Mouse (Mus musculus): ENCODE data around the gene 4930452B06Rik. TPM values are rescaled to one million over a fixed set of nuclear protein-coding genes. Genes with fewer than 3 reads are reported as not detected.
"Not testable (repeated sequence)": the region's sequence is repeated elsewhere in the genome, so short reads cannot be mapped to it uniquely, and the experiment has no call there.

4930452B06Rik gene
- under 1 TPM; 0.52 to 0.59 TPM for total RNA-seq (2021)
- polyA plus RNA-seq (2012; rRNA removed): 0.18 and 0.22 TPM in 2 replicates
- long read RNA-seq: 0 reads

DNA sequence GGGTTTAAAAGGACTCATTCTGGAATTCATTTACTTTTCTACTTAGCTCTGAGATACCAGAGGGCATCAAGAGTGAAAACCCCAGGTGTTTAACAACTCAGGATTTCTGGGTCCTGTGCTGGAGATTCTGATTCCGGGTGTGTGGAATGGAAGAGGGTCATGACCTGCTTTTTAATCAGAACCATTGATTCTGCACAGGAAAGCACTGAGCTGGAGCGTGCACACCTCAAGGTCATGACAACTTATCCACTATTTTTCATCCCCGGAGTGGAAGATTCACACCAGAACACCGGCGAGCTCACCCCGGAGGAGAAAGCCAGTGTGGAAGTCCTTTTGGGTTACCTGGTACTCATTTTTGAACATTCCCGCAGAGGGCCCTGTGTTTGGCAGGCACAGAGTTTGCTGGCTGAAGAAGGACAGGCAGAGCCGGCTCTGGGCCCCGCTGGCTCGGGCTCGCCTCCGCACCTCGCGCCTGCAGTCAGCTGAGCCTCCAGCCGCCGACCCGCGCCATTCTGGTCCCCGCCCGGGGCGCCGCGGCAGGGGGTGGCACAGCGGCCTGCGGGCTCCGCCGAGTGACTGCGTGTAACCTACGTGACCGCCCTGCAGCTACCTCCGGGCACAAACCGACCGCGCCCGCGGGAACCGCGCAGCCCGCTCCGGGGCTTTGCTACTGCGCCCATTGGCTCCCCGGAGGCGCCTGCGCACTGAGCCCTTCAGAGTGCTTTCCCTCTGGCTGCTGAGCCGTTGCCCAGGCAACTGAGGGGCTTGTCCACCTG lies at the start of gene 4930452B06Rik:
4930452B06Rik (minus strand) TSS at position 605 of the 776 bp plus-strand sequence.
- peak; percentile 74 for DNase-seq

DNA sequence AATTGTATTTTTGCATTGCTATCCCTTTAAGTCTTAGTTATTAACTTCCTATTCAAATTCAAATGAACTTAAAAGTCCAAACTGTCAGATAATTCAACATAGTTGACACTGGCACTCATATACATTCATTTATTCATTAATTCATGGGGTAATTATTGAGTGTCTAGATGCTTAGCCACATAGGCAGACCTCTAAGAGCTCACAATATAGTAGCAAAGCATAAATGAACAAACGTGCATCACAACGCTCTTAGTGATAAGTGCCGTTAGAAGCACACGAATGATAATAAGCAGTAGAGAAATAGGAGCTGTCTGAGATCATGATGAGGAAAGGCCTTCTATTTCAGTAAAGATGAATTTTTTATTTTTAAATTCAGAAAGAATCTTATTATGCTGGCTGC lies 46.6 kb upstream of the 4930452B06Rik start:
- DNase-seq: no peak

DNA sequence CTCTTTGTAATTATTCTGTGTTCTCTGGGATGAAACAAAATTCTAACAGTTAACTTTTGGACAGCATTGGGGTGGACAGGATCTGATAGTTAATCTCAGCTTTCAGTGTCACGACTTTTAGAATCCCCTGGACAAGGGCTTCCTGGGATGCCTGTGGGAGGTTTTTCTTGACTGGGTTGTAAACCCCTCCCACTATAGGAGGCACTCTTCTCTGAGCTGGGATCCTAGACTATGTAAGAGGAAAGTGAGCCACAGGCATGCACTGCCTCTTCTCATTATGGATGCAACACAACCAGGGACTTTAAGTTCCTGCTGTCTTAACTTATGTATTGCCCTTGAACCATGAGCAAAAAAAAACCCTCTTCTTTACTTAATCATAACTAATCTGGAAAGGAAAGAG lies 23.4 kb upstream of the 4930452B06Rik start:
- no peak for DNase-seq

DNA sequence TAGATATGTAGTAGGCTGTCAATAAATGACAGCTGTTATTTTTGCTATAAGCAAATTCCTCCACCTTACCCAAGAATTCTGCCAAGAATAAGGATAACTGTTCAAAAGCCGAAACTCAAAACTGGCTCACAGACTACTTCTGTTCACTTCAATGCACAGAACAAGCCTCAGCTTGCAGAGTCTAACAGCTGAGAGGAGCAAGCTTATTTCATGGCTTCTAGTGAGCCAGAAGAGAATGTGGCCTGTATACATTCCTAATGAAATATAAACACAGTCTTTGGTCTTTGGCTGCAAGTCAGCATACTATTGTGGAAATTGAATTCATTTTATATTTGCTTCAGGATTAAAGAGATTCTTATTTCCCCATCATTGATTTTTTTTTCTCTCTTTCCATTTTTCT lies 22.4 kb upstream of the 4930452B06Rik start:
- DNase-seq: no peak

DNA sequence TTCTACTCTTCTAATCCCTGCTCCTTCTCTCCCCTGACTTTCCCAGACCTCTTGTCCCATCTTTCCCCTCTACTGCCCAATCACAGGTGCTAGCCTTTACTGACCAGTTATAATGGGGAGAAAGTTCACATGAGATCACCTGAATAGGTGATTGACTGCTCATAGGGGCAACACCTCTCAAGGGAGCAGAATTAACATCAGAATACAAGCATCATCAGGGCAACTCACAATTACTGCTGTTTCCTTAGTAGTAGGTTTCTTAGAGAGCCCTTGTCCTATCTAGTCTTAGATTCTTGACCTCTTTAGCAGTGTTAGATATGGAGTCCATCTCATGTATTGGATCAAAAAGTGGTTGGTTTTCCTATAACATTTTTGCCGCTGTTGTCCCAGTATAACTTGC lies 20.1 kb upstream of the 4930452B06Rik start:
- no peak for DNase-seq

DNA sequence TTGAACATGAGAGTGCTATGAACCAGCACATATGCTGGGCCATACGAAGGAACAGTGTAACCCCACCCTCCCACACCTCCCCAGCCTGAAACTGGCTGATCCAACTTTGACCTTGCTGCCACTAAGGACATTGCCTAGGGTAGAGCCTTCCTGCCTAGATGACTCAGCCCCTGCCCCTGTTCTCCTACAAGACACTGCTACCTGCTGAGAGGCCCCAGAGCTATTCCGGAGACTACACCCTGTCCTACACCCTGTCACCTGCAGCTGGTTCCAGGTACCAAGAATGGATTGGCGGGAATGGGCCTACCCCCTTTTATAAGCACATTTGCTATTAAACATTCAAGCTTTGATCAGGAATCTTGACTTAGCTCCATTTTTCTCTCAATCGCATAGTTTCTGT lies 13.9 kb upstream of the 4930452B06Rik start:
- DNase-seq: no peak

DNA sequence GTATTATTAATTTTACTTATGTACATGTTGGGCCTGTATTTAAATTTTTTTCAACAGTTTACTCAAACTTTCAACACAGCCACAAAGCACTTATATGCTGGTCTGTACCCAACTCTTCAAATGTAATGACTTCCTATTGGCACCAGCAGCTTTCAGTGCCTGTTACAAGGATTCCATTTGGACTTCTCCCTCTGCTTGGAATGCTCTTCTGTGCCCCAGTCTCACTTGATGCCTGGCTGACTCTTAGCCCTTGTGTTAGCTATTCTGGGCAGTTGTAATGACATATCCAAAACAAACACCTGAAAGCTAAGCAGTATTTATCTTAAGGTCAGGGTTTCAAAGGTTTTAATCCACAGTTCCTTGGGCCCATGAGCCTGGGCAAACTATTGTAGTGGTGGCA lies 5.7 kb downstream of the 4930452B06Rik start:
- no peak for DNase-seq

DNA sequence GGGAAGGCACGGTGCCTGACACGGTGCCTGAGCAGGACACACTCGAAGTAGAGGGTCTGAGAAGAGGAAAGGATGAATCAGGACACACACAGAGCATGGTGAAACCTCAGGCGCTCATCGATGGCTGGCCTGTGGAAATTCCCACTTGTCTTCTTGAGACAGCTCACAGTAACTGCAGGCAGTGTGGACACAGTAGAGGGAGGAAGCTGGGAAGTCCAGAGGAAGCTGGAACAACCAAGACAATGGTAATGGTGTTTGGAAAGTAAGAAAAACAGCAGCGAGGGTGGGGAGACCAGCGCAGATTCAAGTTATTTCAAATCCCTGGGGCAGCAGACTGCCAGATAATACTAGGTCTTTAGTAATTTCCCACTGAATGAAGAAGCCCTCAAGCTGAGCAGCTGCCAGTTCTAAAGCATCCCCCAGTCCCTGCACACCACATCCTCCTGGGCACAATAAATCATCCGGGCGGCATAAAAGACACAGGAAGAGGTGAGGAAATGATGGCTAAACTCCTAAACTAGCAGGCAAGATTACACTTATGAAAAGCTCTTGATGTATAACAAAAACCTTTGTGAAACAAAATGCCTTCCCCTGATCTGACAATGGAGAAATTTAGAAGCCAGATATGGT lies 24.3 kb downstream of the 4930452B06Rik start:
- peak; percentile 8 for DNase-seq

DNA sequence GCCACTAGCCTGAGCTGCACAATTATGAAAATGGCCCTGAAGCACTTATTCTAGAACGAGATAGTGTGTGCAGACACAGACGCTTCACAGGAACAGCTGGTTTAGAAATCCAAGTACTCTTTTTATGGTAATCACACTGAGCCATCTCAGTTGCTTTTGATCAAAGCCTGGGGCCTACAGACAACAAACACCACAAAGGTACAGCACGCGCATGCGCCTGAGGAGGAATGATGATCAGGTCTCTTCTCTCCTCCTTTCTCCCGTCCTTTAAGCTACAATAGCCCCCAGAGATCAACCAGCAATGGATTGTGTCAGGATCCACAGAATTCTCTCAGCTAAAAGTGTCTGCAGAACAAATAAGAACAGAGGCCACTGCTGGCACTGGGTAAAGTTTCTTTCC lies 33.8 kb downstream of the 4930452B06Rik start:
- DNase-seq: no peak

DNA sequence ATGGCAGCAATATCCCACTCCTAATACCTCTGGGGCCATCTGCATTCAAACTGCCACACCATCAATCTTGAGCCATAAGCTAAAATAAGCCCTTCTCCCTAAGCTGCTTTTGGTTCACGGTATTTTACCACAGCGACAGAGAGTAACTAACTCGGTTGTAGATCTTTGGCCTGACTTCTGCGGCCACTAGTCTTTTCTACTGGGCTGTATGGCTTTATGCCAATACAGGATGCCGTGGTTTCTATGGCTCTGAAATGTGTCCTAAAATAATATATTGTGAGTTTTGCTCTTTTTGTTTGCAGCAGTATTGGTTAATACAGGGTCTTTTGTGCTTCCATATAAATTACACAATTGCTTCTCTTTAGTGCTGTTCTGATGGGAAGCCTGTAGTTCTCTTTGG lies 37.6 kb downstream of the 4930452B06Rik start:
- no peak for DNase-seq

DNA sequence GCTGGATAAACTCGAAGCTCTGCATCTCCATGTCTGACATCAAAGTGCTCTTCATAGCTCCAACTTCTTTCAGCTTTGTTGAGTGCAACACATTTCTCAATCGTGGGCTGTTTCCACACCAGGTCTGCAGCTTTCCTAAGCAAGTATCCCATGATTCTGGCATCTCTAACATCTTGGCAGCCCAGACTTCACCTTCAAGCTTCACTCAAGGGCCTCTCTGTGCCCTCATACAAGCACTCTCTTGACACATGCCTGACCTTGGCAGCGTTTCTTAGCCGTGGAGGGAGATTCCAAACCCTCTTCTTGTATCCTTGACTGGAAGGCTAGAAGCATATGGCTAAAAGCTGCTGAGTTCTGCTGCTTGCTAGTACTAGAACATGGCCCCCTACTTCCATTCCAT lies 38.6 kb downstream of the 4930452B06Rik start:
- no peak for DNase-seq

DNA sequence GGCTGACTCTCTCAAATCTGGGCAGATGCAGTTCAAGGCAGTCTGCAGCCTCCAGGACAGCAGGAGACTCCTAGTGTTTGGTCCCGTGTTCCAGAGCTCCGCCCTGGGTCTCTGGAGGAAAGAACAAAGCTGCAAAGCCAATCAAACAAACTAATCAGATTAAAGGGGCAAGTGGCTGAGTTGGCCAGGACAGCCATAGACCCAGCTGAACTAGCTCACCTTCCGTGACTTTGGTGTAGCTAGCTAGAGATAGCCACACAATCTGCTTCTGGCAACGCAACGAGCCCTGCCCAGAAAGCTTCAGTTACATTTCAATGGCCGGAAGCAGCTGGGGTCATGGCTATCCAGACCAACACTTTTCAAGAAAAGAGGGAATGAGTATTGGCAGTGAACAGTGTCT lies 44.9 kb downstream of the 4930452B06Rik start:
- DNase-seq: no peak

DNA sequence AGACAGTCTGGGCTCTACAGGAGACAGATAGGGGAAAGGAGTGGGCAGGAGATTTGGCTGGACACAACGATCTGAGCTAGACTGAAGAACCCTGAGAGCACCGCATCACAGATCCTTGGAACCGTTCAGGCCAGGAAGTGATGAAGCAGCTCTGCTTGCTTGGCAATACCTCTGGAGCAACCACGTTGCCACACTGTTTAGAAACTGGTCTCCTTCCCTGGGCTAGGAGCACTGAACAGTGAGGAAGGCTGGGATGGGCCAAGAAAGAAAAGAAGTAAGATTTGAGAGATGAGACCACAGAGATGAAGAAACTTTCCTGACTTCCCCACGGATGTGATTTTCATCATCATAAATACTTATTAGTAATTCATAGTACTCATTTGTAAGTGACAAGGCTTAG lies 45.5 kb downstream of the 4930452B06Rik start:
- no peak for DNase-seq

DNA sequence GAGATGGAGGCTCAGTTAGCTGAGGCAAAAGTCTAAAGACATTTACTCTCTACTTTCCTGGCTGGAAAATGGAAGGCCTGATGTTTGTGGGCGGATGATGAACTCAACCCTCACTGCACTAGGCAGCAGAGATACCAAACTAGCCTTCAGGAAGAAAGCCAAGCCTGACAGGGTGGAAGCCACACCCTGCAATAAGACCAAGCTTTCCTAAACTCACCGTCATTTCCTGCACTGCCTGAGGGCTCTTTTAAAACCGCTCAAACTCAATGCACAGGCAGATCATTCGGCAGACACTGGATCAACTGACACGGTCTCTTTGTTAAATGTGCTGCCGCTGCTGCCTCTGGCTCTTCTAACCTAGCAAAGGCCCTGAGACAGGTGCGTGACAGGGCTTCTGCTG lies 50.4 kb downstream of the 4930452B06Rik start:
- DNase-seq: no peak

DNA sequence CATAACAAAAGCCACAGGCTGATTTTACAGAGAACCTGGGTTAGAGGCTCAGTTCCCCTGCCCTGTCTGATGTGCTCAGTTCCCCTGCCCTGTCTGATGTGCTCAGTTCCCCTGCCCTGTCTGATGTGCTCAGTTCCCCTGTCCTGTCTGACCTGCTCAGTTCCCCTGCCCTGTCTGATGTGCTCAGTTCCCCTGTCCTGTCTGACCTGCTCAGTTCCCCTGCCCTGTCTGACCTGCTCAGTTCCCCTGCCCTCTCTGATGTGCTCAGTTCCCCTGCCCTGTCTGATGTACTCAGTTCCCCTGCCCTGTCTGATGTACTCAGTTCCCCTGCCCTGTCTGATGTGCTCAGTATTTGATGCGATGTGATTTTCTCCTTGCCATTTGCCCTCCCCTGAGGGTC lies 51.6 kb downstream of the 4930452B06Rik start:
- DNase-seq: not testable (repeated sequence)

DNA sequence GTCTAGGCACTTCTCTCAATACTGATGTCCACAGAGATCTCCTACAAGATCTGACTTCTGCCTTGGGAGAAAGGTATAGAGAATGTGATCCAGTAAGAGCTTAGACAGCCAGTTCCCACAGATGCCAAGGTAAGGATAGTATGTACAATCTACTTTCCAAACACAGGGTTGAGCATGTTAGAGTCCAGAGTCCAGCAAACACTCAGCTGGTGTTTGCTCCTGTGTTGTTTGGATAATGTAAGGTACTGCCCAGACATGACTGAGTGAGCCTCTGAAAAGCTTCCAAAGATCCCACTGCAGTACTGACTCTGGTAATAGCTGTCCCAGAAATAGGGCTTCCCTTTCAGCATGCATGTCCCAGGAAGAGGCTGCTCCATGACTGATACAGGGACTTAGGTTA lies 54.0 kb downstream of the 4930452B06Rik start:
- DNase-seq: no peak

DNA sequence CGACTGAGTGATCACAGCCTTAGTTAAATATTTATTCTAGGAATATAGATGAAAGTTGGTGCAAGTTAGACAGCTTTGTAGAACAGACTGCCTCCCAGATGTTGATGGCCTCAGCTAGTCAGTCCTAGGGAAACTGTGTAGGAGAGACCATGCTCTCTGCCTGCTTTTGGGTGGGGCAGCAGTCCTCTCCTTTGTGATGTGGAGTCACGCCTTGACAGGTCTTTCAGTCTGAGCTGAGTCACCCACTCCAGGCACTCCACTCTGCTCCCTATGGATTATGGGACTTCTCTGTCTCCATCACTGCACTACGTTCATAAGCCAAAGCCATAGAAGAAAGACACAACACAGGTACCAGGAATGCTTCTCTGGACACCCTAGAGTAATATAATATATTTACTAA lies 55.9 kb downstream of the 4930452B06Rik start:
- DNase-seq: no peak

DNA sequence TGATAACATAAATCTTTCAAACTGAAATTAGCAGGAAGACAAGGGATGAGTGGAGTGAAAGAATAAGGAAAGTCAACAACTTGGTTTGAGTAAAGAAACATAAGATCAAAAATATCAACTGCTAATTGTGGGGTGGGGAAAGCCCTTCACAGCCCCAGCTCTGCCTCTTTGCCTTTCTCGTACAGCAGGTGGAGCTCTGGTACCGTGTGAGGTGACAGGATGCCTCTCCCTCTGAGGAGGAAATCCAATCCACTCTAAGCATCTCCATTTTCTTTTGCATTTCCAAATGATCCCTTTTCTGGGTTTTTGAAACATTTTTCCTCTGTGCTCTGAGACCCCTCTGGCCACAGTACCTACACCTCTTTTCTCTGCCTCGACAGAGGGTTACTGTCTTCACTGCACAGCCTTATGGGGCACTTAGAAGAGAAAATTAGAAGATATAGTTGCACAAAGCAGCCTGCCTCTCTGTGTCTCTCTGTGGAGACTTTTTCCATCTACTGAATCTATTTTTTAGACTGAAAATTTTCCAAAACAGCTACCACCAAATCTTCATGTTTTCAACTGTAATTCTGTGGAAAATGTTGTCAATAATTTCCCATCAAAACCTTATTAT lies 57.4 kb downstream of the 4930452B06Rik start:
- peak; percentile 39 for DNase-seq

DNA sequence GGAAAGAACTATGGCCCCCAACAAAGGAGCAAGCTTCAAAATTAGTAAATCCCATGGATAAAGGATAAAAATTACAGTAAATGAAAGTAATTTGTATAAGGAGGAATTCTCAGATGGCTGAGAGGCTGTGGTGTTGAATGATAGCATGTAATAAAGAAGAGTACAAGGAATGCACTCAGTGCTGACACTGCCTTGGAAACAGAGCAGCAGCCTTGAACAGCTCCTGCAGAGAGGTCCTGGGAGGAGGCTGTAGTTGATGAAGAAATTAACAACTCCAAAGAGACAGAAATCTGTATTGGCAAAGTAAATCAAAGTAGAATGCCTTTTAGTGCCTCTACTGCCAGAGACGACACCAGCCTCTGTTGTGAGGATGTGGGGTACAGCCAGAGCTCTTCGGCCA lies 61.1 kb downstream of the 4930452B06Rik start:
- no peak for DNase-seq

DNA sequence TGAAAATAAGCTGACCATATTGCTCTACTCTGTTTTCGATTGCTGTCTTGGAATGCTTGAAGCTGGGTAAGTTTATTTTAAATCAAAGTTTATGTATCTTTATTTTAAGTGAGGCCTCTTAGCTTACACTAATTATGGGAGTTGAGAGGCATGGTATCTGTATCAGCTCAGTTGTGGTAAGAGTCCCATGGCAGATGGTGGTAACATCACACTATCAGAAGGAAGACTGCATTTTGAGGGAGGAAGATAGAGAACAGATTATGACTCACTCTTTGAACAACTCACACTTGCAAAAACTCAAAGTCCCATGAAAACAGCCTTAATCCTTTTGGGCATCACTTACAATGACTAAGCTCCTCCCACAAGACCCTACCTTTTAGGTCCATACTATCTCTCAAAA lies 81.0 kb downstream of the 4930452B06Rik start:
- no peak for DNase-seq

DNA sequence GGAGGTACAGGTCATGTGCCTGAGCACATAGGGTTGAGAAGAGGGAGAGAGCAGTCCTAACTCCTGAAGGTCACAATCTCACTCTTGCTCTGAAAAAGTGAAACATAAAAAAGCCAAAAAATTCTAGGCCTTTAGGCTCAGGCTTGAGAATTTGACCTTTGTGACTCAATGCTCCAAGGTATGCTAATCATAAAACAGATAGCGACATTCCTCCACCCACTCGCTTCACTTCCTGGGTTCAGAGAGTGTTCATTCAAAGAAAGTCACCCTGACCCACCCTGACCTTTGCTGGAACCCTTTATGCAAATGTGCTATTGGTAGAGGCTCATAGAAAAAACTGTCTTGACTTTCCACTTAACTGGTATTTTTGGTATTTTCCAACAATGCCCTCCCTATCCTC lies 115.0 kb downstream of the 4930452B06Rik start:
- not testable (repeated sequence) for DNase-seq

DNA sequence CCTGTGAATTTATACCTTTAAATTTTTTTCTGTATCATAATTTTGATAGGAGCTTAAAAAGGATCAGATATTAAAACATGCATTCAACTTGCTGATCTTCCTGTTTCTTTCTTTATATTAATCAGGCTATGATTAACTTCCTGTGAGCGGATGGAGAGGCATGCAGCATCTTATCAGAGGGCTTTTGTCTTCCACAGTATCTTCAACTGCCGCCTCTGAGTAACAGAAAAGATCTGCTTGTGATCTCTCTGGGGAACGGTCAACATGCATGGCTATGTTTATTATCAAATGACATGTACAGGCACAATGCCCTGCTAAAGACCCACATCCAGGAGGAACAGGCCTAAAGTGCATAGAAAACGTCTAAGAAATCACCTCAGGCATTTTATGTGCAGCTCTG lies 116.9 kb downstream of the 4930452B06Rik start:
- DNase-seq: no peak

DNA sequence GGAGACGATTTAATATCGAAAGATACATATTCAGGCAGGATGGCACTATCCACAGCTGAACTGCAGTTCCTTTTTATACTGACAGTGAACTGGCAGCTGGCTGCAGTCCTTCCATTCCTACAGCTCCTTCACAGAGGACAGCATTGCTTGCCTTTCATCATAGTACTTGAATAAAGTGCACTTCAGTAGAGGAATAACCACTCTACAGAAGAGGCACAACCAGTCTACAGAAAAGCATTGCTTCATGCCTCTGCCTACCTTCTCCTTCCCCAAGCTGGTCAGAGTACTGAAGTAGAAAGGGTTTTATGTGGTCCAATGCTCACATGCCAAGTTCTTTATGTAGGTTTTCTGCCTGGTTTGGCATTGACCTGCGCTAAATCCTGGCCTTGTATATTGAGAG lies 130.0 kb downstream of the 4930452B06Rik start:
- no peak for DNase-seq
